In the genomic region with DNA sequence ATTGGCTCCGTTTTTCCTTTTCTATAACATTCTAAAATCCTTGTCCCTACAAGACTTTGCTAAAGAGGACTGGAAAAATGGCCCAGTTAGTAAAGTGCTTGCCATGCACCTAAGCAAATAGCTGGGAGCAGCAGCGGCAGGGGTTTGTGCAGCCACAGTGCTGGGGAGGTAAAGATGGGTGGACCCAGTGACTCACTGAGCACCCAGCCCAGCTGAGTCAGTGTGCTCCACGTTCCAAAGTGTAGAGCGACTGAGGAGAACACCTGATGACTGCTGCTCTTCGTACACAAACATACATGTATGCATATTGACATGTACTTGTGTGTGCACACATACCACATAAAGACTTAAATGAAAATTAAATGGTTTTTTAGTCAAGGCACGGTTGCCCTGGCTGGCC, we compare ENCODE assay signal across 19 mouse cellular contexts. TPM values are rescaled to one million over a fixed set of nuclear protein-coding genes. Genes with fewer than 3 reads are reported as not detected.
DNase-seq lines count a peak whose midpoint lies in the region; ATAC-seq and TF ChIP-seq lines count a peak whose summit lies in the region.
"Had no signal": no experiment of that assay in that cellular context is flagged by ENCODE, and none has a peak within 500 bp of the region (broad histone marks: within the 10 kb centered on the region; RNA-seq: fewer than 3 reads in every experiment).

No protein-coding gene starts in this region.

- H3K4me3 ChIP-seq in intestine, postnatal 0 days (ENCODE audit: low read depth, low read length) = no peak overlapping the region
- no peak overlapping the region for H3K4me3 ChIP-seq in intestine, embryonic 15.5 days (replicated peaks)
- H3K4me3 ChIP-seq in small intestine, adult 2 months (ENCODE audit: low read depth, low read length) = no peak overlapping the region
- no peak overlapping the region for H3K4me3 ChIP-seq in stomach, embryonic 16.5 days (replicated peaks; ENCODE audit: low read length)
- H3K4me3 ChIP-seq: embryonic facial prominence, embryonic 10.5 days; embryonic facial prominence, embryonic 12.5 days; forebrain, embryonic 13.5 days; forebrain, embryonic 15.5 days had no signal

- no peak overlapping the region for H3K9ac ChIP-seq in intestine, postnatal 0 days (ENCODE audit: low read depth, low read length)
- no peak overlapping the region for H3K9ac ChIP-seq in intestine, embryonic 15.5 days
- no peak overlapping the region for H3K9ac ChIP-seq in stomach, embryonic 16.5 days (ENCODE audit: low read length)
- H3K9ac ChIP-seq: embryonic facial prominence, embryonic 12.5 days; forebrain, embryonic 13.5 days; forebrain, embryonic 15.5 days had no signal

- no peaks in the 10 kb centered on the region for H3K27me3 ChIP-seq in intestine, postnatal 0 days (replicated peaks; ENCODE audit: control insufficient read depth, insufficient read depth, low read length)
- H3K27me3 ChIP-seq in intestine, embryonic 15.5 days (replicated peaks) = no peaks in the 10 kb centered on the region
- no peaks in the 10 kb centered on the region for H3K27me3 ChIP-seq in small intestine, adult 2 months (ENCODE audit: control insufficient read depth, insufficient read depth, low read length)
- no peaks in the 10 kb centered on the region for H3K27me3 ChIP-seq in stomach, embryonic 16.5 days (ENCODE audit: control insufficient read depth, insufficient read depth, low read length)
- H3K27me3 ChIP-seq: embryonic facial prominence, embryonic 12.5 days; forebrain, embryonic 13.5 days; forebrain, embryonic 15.5 days had no signal

- H3K4me1 ChIP-seq in intestine, postnatal 0 days (replicated peaks; ENCODE audit: control insufficient read depth, insufficient read depth, low read length) = no peaks in the 10 kb centered on the region
- no peaks in the 10 kb centered on the region for H3K4me1 ChIP-seq in intestine, embryonic 15.5 days (replicated peaks)
- peaks cover 3% of the 10 kb centered on the region; the same call in 1 of the 2 replicates for H3K4me1 ChIP-seq in small intestine, adult 2 months (ENCODE audit: control insufficient read depth, insufficient read depth, insufficient read length, low read length)
- no peaks in the 10 kb centered on the region for H3K4me1 ChIP-seq in stomach, embryonic 16.5 days (ENCODE audit: control insufficient read depth, insufficient read depth, low read length)
- H3K4me1 ChIP-seq: embryonic facial prominence, embryonic 12.5 days; forebrain, embryonic 13.5 days; forebrain, embryonic 15.5 days had no signal

- TF ChIP-seq POLR2A in small intestine, adult 2 months (IDR thresholded peaks at IDR 0.05; ENCODE audit: low read depth, low read length) = no peak

- no peak overlapping the region for H3K27ac ChIP-seq in intestine, postnatal 0 days (ENCODE audit: low read depth, low read length)
- no peak overlapping the region for H3K27ac ChIP-seq in intestine, embryonic 15.5 days
- H3K27ac ChIP-seq in small intestine, adult 2 months (ENCODE audit: insufficient read depth, low read depth, low read length) = peak overlapping the region; percentile 66
- H3K27ac ChIP-seq in stomach, embryonic 16.5 days (ENCODE audit: low read length) = 0 out of 2 replicates have a peak overlapping the region, but pooled peaks have one; percentile 1
- H3K27ac ChIP-seq: embryonic facial prominence, embryonic 10.5 days; embryonic facial prominence, embryonic 12.5 days; forebrain, embryonic 13.5 days; forebrain, embryonic 15.5 days had no signal

- WGBS in intestine, postnatal 0 days = 80% methylated on average over 6 of the region's 6 CpGs
- WGBS in intestine, embryonic 15.5 days = 90% methylated on average over 6 of the region's 6 CpGs
- WGBS in small intestine, adult 2 months = 75% methylated on average over 6 of the region's 6 CpGs
- WGBS in stomach, embryonic 16.5 days = 83% methylated on average over 6 of the region's 6 CpGs

- peak; percentile 54 for ATAC-seq in intestine, postnatal 0 days
- no peak for ATAC-seq in intestine, embryonic 15.5 days
- ATAC-seq in stomach, embryonic 16.5 days (ENCODE audit: insufficient read depth, low FRiP score) = peak; percentile 60; the same call in 1 of the 2 replicates
- ATAC-seq: forebrain, embryonic 13.5 days; forebrain, embryonic 15.5 days had no signal

- peaks cover 46% of the 10 kb centered on the region for H3K36me3 ChIP-seq in intestine, postnatal 0 days (ENCODE audit: control insufficient read depth, insufficient read depth)
- H3K36me3 ChIP-seq in intestine, embryonic 15.5 days = peaks cover 4% of the 10 kb centered on the region
- peaks cover 31% of the 10 kb centered on the region for H3K36me3 ChIP-seq in small intestine, adult 2 months (ENCODE audit: control insufficient read depth, insufficient read depth, low read length)
- peaks cover 7% of the 10 kb centered on the region; the same call in 1 of the 2 replicates for H3K36me3 ChIP-seq in stomach, embryonic 16.5 days (ENCODE audit: control insufficient read depth, insufficient read depth, low read length)

- no peaks in the 10 kb centered on the region for H3K9me3 ChIP-seq in intestine, postnatal 0 days (ENCODE audit: control insufficient read depth)
- H3K9me3 ChIP-seq in intestine, embryonic 15.5 days = no peaks in the 10 kb centered on the region
- H3K9me3 ChIP-seq in stomach, embryonic 16.5 days (replicated peaks; ENCODE audit: control insufficient read depth, low read length) = no peaks in the 10 kb centered on the region
- H3K9me3 ChIP-seq: embryonic facial prominence, embryonic 10.5 days; embryonic facial prominence, embryonic 12.5 days; forebrain, embryonic 13.5 days; forebrain, embryonic 15.5 days had no signal

- H3K4me2 ChIP-seq in intestine, postnatal 0 days (replicated peaks; ENCODE audit: low read depth) = no peak overlapping the region
- no peak overlapping the region for H3K4me2 ChIP-seq in intestine, embryonic 15.5 days (replicated peaks)
- no peak overlapping the region for H3K4me2 ChIP-seq in stomach, embryonic 16.5 days (ENCODE audit: low read depth, low read length)
- H3K4me2 ChIP-seq: embryonic facial prominence, embryonic 12.5 days; forebrain, embryonic 13.5 days; forebrain, embryonic 15.5 days had no signal

- DNase-seq in yolk sac, embryonic 10.5 days (ENCODE audit: low spot score) = peak; percentile 36
- DNase-seq in urinary bladder, postnatal 14 days (ENCODE audit: low spot score) = no peak
- DNase-seq in retina, postnatal 1 day = no peak
- no peak for DNase-seq in gastrocnemius, postnatal 10 days
- DNase-seq: adrenal gland, postnatal 10 days; adrenal gland, postnatal 25 days; cerebellum, adult 11-12 months; cerebellum, adult 2 months; cerebellum, adult 9-10 months; cerebellum, postnatal 10 days; cerebellum, postnatal 25 days had no signal

- TF ChIP-seq CTCF in intestine, postnatal 0 days (IDR thresholded peaks at IDR 0.05; ENCODE audit: low read depth) = no peak
- TF ChIP-seq CTCF in small intestine, adult 2 months (IDR thresholded peaks at IDR 0.05; ENCODE audit: extremely low read depth, insufficient read length, insufficient replicate concordance, low read depth, low read length) = no peak

RNA-seq across cellular contexts. Expression of a gene that starts 6.6 kb away (rescaled TPM):
- polyA plus RNA-seq in intestine, postnatal 0 days (2015; fragmentation: Nextera tagmentation; extraction: Ambion mirVana) = 10.1 and 10.8 TPM in 2 replicates
- polyA plus RNA-seq in intestine, embryonic 15.5 days (2015; fragmentation: Nextera tagmentation; extraction: Ambion mirVana) = 14.2 and 17.5 TPM in 2 replicates
- polyA plus RNA-seq in small intestine, adult 2 months (2012; rRNA removed) = 1.0 and 1.7 TPM in 2 replicates
- polyA plus RNA-seq in stomach, embryonic 16.5 days (2015; fragmentation: Nextera tagmentation; extraction: Ambion mirVana) = 18.7 and 19.5 TPM in 2 replicates
- total RNA-seq in gastrocnemius, postnatal 10 days (2021) = 1 to 10 TPM; 9.4 to 10.0 TPM

RNA-seq across cellular contexts. Expression of a gene that starts 19.5 kb away (rescaled TPM):
- 19.0 and 23.6 TPM in 2 replicates for polyA plus RNA-seq in intestine, postnatal 0 days (2015; fragmentation: Nextera tagmentation; extraction: Ambion mirVana)
- polyA plus RNA-seq in intestine, embryonic 15.5 days (2015; fragmentation: Nextera tagmentation; extraction: Ambion mirVana) = 33.7 and 35.4 TPM in 2 replicates
- 3.2 and 6.6 TPM in 2 replicates for polyA plus RNA-seq in small intestine, adult 2 months (2012; rRNA removed)
- polyA plus RNA-seq in stomach, embryonic 16.5 days (2015; fragmentation: Nextera tagmentation; extraction: Ambion mirVana) = 20.5 and 21.1 TPM in 2 replicates
- 100 to 1,000 TPM; 114 to 129 TPM for total RNA-seq in gastrocnemius, postnatal 10 days (2021)

RNA-seq across cellular contexts. Expression of a gene that starts 30.9 kb away (rescaled TPM):
- 65.8 and 67.6 TPM in 2 replicates for polyA plus RNA-seq in intestine, postnatal 0 days (2015; fragmentation: Nextera tagmentation; extraction: Ambion mirVana)
- polyA plus RNA-seq in intestine, embryonic 15.5 days (2015; fragmentation: Nextera tagmentation; extraction: Ambion mirVana) = 103 and 106 TPM in 2 replicates
- 13.3 and 18.6 TPM in 2 replicates for polyA plus RNA-seq in small intestine, adult 2 months (2012; rRNA removed)
- 67.9 and 69.2 TPM in 2 replicates for polyA plus RNA-seq in stomach, embryonic 16.5 days (2015; fragmentation: Nextera tagmentation; extraction: Ambion mirVana)
- 100 to 1,000 TPM; 115 to 122 TPM for total RNA-seq in gastrocnemius, postnatal 10 days (2021)

Comparison
In these comparisons a context has a peak if more than half of its experiments do, and no peak if none do; other contexts are left out.
1. H3K27ac ChIP-seq: peak in small intestine, adult 2 months (single experiment) and stomach, embryonic 16.5 days (single experiment); none in intestine, postnatal 0 days (single experiment) and intestine, embryonic 15.5 days (single experiment).